Mouse (Mus musculus): ENCODE results near the gene Cpeb3. TPM values are rescaled to one million over a fixed set of nuclear protein-coding genes. Genes with fewer than 3 reads are reported as not detected.

The Cpeb3 gene
- total RNA-seq, 2 experiments from 2014 or later, result 20.4 to 20.6 TPM

DNA sequence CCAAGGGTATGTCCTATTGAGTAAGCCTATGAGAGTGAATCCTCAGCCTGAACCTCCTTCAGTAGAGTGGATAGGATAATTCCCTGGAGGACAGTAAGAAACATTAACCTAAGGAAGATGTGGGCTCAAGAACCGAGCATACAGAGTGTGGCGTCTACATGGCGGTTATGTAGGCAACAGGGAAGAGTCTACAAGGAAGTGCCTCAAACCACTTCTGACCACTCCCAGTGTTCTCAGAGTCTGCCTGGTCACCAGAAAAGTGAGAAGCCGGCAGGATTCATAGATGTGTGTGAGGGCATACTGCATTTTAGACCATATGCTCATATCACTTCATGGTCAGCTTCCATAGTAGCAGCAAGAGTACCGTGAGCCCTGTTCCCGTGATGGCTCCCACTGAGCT is 159.9 kb downstream of the Cpeb3 start:
- DNase-seq (ENCODE audit: low spot score in 2 of 2), result no peak

GRCm38 (mm10) chr19:37044431-37044830 is 164.0 kb downstream of the Cpeb3 start:
- no peak for DNase-seq (ENCODE audit: low spot score in 2 of 2)

DNA sequence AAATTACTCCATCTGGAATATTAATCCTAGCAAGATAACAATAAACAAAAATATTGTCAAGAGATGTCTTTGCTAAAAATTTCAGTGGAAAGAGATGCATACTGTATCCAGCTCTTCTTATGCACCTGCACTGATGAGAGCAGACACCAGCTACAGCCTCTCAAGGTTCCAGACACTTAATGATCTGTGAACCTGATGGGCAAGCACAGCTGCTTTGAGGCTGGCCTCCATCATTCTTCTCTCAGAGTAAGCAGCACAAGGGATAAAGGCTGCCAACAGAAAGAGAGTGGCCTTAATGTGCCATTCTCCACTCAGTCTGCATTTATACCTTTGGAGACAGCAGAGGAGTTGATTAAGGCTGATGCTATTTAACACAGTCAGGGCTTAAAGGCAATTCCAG is 167.5 kb downstream of the Cpeb3 start:
- DNase-seq (ENCODE audit: low spot score in 2 of 2), result no peak

GRCm38 (mm10) chr19:37032364-37032763 is 176.0 kb downstream of the Cpeb3 start:
- no peak for DNase-seq (ENCODE audit: low spot score in 2 of 2)

- DNase-seq (ENCODE audit: low spot score in 2 of 2), result no peak
Observed at GRCm38 (mm10) chr19:37031446-37031845, 177.0 kb downstream of the Cpeb3 start.

DNA sequence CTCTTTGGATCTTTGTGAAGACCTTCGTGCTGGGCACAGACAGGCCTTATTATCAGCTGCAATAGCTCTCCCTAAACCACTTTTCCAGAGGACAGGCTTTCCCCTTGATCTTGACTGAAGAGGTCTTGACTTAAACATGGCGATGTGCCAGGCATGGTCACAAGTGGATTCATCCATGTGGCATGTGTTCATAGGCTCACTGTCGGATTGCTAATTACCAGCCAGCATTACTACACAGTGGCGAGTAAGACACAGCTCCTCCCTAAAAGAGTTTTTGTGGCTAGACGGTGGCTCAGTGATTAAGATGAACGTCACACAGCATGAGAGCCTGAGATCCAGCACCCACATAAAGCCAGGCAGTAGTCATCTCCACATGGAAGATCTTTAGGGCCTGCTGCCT is 178.6 kb downstream of the Cpeb3 start:
- DNase-seq (ENCODE audit: low spot score in 2 of 2), result no peak

DNA sequence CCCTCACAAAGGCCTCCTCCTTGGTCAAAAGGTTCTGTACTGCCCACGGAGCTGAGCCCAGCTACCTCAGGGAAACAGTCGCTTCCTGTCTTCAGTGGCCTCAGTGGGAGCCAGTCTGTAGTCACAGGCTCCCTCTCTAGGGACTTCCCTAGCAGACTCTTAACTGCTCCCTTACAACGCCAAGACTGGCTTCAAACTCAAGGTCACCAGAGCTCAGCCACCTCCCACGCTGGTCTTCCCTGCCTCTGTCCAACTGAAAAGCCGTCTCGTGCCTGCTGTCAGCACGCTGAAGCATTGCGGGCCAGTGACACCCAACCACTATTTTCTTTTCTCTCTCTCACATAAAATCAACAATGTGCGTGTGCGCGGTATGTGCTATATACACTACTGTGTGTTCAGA is 182.0 kb downstream of the Cpeb3 start:
- no peak for DNase-seq (ENCODE audit: low spot score in 2 of 2)

GRCm38 (mm10) chr19:37025839-37026319 is 182.5 kb downstream of the Cpeb3 start:
- DNase-seq (ENCODE audit: low spot score in 2 of 2), result no peak

- no peak for DNase-seq (ENCODE audit: low spot score in 2 of 2)
Observed at GRCm38 (mm10) chr19:37022146-37022545, 186.3 kb downstream of the Cpeb3 start.

GRCm38 (mm10) chr19:37020951-37021350 is 187.4 kb downstream of the Cpeb3 start:
- no peak for DNase-seq (ENCODE audit: low spot score in 2 of 2)

DNA sequence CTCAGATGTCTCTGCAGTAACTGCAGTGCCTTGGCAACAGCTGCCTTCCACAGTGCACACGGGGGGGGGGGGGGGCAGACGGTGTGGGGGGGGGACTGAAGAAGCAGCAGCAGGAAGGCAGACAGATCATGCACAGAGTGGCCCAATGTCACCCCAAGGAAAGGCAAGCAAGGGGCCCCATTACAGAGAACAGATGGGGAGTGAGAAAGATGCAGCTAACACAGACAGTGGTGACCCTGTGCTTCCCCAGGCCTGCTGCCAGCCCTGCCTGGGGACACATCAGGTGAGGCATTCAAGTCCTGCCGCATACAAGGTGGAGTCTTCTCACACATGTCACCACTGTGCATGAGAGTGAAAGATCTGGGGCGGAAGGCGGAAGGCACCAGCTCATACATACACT is 187.9 kb downstream of the Cpeb3 start:
- DNase-seq (ENCODE audit: low spot score in 2 of 2), result no peak

- no peak for DNase-seq (ENCODE audit: low spot score in 2 of 2)
Observed at GRCm38 (mm10) chr19:37018931-37019330, 189.5 kb downstream of the Cpeb3 start.

DNA sequence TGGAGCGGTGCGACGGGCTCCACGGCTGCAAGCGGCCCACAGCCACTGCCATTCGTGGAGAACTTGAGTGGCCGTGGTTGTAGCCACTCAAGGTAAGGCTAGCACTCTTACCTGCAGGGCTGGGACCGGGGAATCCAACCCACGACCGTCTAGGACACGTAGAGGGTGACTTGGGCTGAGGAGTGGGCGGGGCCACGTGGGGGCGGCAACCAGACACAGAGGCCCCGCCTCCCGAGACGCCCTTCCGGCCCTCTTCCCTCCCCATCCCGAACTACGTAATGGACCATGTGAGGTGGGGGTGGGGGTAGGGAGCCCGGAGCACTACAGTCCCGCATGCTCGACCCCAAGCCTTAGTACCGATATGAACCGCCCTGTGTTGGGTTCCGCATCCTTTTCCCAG is 190.0 kb downstream of the Cpeb3 start:
- peak; percentile 26 to 50 for DNase-seq (ENCODE audit: low spot score in 2 of 2)

DNA sequence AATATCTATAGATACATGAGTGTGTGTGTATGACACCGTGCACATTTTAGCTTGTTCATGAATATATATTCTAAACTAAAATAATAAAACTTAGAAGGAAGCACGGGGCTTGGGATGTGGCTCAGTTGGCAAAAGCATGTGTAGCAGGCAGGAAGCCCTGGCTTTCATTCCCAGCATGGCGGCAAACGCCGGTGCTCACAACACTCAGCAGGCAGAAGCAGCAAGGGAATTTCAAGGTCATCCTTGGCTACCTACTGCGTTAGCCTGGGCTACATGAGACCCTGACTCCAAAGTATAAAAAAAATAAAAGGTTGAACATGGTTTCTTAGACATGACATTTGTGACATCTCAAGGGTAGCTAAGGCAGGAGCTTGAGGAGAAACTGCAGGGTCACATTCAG is 191.5 kb downstream of the Cpeb3 start:
- no peak for DNase-seq (ENCODE audit: low spot score in 2 of 2)

- no peak for DNase-seq (ENCODE audit: low spot score in 2 of 2)
Observed at GRCm38 (mm10) chr19:37014173-37014939, 194.0 kb downstream of the Cpeb3 start.

GRCm38 (mm10) chr19:37013461-37013860 is 194.9 kb downstream of the Cpeb3 start:
- DNase-seq (ENCODE audit: low spot score in 2 of 2), result no peak

- no peak for DNase-seq (ENCODE audit: low spot score in 2 of 2)
Observed at GRCm38 (mm10) chr19:37009878-37010281, 198.5 kb downstream of the Cpeb3 start.

GRCm38 (mm10) chr19:37004557-37004956 is 203.8 kb downstream of the Cpeb3 start:
- DNase-seq (ENCODE audit: low spot score in 2 of 2), result no peak

Other genes with a start within 250 kb of the Cpeb3 start
- 10 to 100 TPM; 90.3 to 91.3 TPM for gene March5, start 1.1 kb downstream of the Cpeb3 start, total RNA-seq (2021)
- 10 to 100 TPM; 65.4 to 69.4 TPM for gene Ide, start 129.3 kb upstream of the Cpeb3 start, total RNA-seq (2021)
- 10 to 100 TPM; 21.2 to 23.7 TPM for gene Kif11, start 167.8 kb upstream of the Cpeb3 start, total RNA-seq (2021)
- gene Hhex, start 226.2 kb upstream of the Cpeb3 start, total RNA-seq (2021), result 10 to 100 TPM; 22.7 to 33.1 TPM